Comparison of ENCODE assay signal across 12 mouse cellular contexts in the genomic region with DNA sequence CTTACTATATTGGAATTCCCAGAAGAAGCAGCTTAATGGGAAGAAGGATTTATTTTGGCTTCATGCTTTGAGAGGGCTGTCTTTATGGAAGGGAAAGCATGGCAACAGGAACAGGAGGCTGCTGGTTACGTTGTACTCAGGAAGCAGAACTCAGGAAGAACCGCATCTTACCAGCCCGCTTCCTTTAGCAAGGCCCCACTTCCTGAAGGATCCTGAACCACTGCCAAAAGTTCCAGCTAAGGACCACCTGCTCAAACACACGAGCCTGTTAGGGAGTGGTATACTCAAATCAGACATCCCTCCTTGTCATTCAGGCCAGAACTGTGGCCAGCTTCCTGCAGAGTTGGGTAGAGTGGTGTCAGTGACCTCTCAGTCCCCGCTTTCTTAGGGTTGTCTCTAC. TPM values are rescaled to one million over a fixed set of nuclear protein-coding genes. Genes with fewer than 3 reads are reported as not detected.
DNase-seq lines count a peak whose midpoint lies in the region; ATAC-seq lines count a peak whose summit lies in the region.
"Had no signal": no experiment of that assay in that cellular context is flagged by ENCODE, and none has a peak within 500 bp of the region (broad histone marks: within the 10 kb centered on the region; RNA-seq: fewer than 3 reads in every experiment).

No protein-coding gene starts in this region.

- H3K9ac ChIP-seq in heart, embryonic 15.5 days: no peak overlapping the region
- no peak overlapping the region for H3K9ac ChIP-seq in lung, embryonic 16.5 days (ENCODE audit: low read length)
- H3K9ac ChIP-seq: forebrain, postnatal 0 days; limb, embryonic 13.5 days had no signal

- H3K27ac ChIP-seq in heart, embryonic 15.5 days: peak overlapping the region; percentile 77
- peak overlapping the region; percentile 78 for H3K27ac ChIP-seq in lung, embryonic 16.5 days (ENCODE audit: low read length)
- H3K27ac ChIP-seq: limb, embryonic 13.5 days had no signal

- intact Hi-C loops in heart, postnatal 14 days (cut with DNase I): no loop called here

- no peaks in the 10 kb centered on the region for H3K27me3 ChIP-seq in heart, embryonic 15.5 days
- no peaks in the 10 kb centered on the region for H3K27me3 ChIP-seq in lung, embryonic 16.5 days (ENCODE audit: control insufficient read depth, insufficient read depth, low read depth, low read length)
- H3K27me3 ChIP-seq in megakaryocyte, embryonic 14.5 days (replicated peaks): no peaks in the 10 kb centered on the region
- H3K27me3 ChIP-seq: limb, embryonic 13.5 days had no signal

- no peak overlapping the region for H3K4me3 ChIP-seq in heart, embryonic 15.5 days
- H3K4me3 ChIP-seq in lung, embryonic 16.5 days (ENCODE audit: low read length): no peak overlapping the region
- H3K4me3 ChIP-seq in megakaryocyte, embryonic 14.5 days (replicated peaks): peak overlapping the region; percentile 21
- H3K4me3 ChIP-seq: limb, embryonic 13.5 days had no signal

- H3K4me2 ChIP-seq in heart, embryonic 15.5 days: no peak overlapping the region
- H3K4me2 ChIP-seq in lung, embryonic 16.5 days (ENCODE audit: low read depth, low read length): no peak overlapping the region
- H3K4me2 ChIP-seq: limb, embryonic 13.5 days; midbrain, embryonic 11.5 days had no signal

- peak; percentile 14 for DNase-seq in adrenal gland, postnatal 10 days
- no peak for DNase-seq in adrenal gland, adult 2 months
- no peak for DNase-seq in heart, postnatal 14 days
- DNase-seq in lung, postnatal 25 days (ENCODE audit: low spot score): no peak
- DNase-seq: forebrain, postnatal 0 days; kidney, adult 2 months had no signal

- WGBS in heart, embryonic 15.5 days: 65% methylated on average over 5 of the region's 5 CpGs
- 59% methylated on average over 5 of the region's 5 CpGs for WGBS in lung, embryonic 16.5 days

- peak; percentile 62 for ATAC-seq in heart, embryonic 15.5 days (replicated peaks; ENCODE audit: insufficient number of reproducible peaks, insufficient read depth, low FRiP score, low read depth)
- peak; percentile 77 for ATAC-seq in lung, embryonic 16.5 days (ENCODE audit: low read depth)
- ATAC-seq in CD4-positive, CD25-positive, alpha-beta regulatory T cell, adult 4 months: no peak
- ATAC-seq: forebrain, postnatal 0 days had no signal

- H3K4me1 ChIP-seq in heart, embryonic 15.5 days (replicated peaks): 0 out of 2 replicates have a peak, but pooled peaks cover 3% of the 10 kb centered on the region
- H3K4me1 ChIP-seq in lung, embryonic 16.5 days (replicated peaks; ENCODE audit: control insufficient read depth, insufficient read depth, low read length): no peaks in the 10 kb centered on the region; the same call in none of the 2 replicates
- peaks cover 78% of the 10 kb centered on the region for H3K4me1 ChIP-seq in megakaryocyte, embryonic 14.5 days
- H3K4me1 ChIP-seq: limb, embryonic 13.5 days had no signal

- no peaks in the 10 kb centered on the region for H3K9me3 ChIP-seq in heart, embryonic 15.5 days (replicated peaks)
- no peaks in the 10 kb centered on the region for H3K9me3 ChIP-seq in lung, embryonic 16.5 days (ENCODE audit: control insufficient read depth, low read length)
- no peaks in the 10 kb centered on the region for H3K9me3 ChIP-seq in megakaryocyte, embryonic 14.5 days
- H3K9me3 ChIP-seq: limb, embryonic 13.5 days had no signal

- H3K36me3 ChIP-seq in heart, embryonic 15.5 days: peaks cover 19% of the 10 kb centered on the region
- peaks cover 12% of the 10 kb centered on the region for H3K36me3 ChIP-seq in lung, embryonic 16.5 days (ENCODE audit: control insufficient read depth, insufficient read depth, low read length)
- peaks cover 96% of the 10 kb centered on the region for H3K36me3 ChIP-seq in megakaryocyte, embryonic 14.5 days (replicated peaks; ENCODE audit: low read length)

RNA-seq across cellular contexts. Expression of gene Sult1a1, which starts 7.8 kb away (rescaled TPM):
- total RNA-seq in adrenal gland, postnatal 10 days (2021): 100 to 1,000 TPM in 1 of 2 experiments, 10 to 100 TPM in 1; 53.9 to 125 TPM
- 10 to 100 TPM; 48.1 to 52.7 TPM for total RNA-seq in adrenal gland, adult 2 months (2021)
- 29.3 and 34.3 TPM in 2 replicates for polyA plus RNA-seq in adrenal gland, adult 2 months (2012; rRNA removed)
- 13.0 and 14.2 TPM in 2 replicates for polyA plus RNA-seq in heart, embryonic 15.5 days (2015; fragmentation: Nextera tagmentation; extraction: Ambion mirVana)
- 10 to 100 TPM; 38.6 to 43.2 TPM for total RNA-seq in heart, postnatal 14 days (2021)
- 12.3 and 21.1 TPM in 2 replicates for polyA plus RNA-seq in lung, embryonic 16.5 days (2015; fragmentation: Nextera tagmentation; extraction: Ambion mirVana)
- 0.87 and 3.0 TPM in 2 replicates for polyA plus RNA-seq in megakaryocyte, embryonic 14.5 days (2012; ENCODE audit: insufficient read depth, low replicate concordance)
- 1 to 10 TPM in 1 of 2 experiments, under 1 TPM in 1; 0.82 to 1.3 TPM for polyA plus RNA-seq in CD4-positive, CD25-positive, alpha-beta regulatory T cell, adult 4 months (2017; shearing (Covaris generic))

RNA-seq across cellular contexts. Expression of gene Sgf29, which starts 19.3 kb away (rescaled TPM):
- total RNA-seq in adrenal gland, postnatal 10 days (2021): 10 to 100 TPM; 31.3 to 46.9 TPM
- total RNA-seq in adrenal gland, adult 2 months (2021): 10 to 100 TPM; 39.9 to 49.7 TPM
- polyA plus RNA-seq in adrenal gland, adult 2 months (2012; rRNA removed): 64.5 and 74.4 TPM in 2 replicates
- polyA plus RNA-seq in heart, embryonic 15.5 days (2015; fragmentation: Nextera tagmentation; extraction: Ambion mirVana): 21.0 and 33.5 TPM in 2 replicates
- 10 to 100 TPM; 24.6 to 28.6 TPM for total RNA-seq in heart, postnatal 14 days (2021)
- polyA plus RNA-seq in lung, embryonic 16.5 days (2015; fragmentation: Nextera tagmentation; extraction: Ambion mirVana): 42.9 and 47.3 TPM in 2 replicates
- 31.0 and 69.1 TPM in 2 replicates for polyA plus RNA-seq in megakaryocyte, embryonic 14.5 days (2012; ENCODE audit: insufficient read depth, low replicate concordance)
- polyA plus RNA-seq in CD4-positive, CD25-positive, alpha-beta regulatory T cell, adult 4 months (2017; shearing (Covaris generic)): 100 to 1,000 TPM in 1 of 2 experiments, 10 to 100 TPM in 1; 93.1 to 113 TPM

RNA-seq across cellular contexts. Expression of gene Bola2, which starts 26.7 kb away (rescaled TPM):
- total RNA-seq in adrenal gland, postnatal 10 days (2021): 10 to 100 TPM; 67.6 to 81.0 TPM
- total RNA-seq in adrenal gland, adult 2 months (2021): 100 to 1,000 TPM; 101 to 104 TPM
- 44.1 and 48.7 TPM in 2 replicates for polyA plus RNA-seq in adrenal gland, adult 2 months (2012; rRNA removed)
- 87.6 and 98.0 TPM in 2 replicates for polyA plus RNA-seq in heart, embryonic 15.5 days (2015; fragmentation: Nextera tagmentation; extraction: Ambion mirVana)
- 10 to 100 TPM; 49.2 to 51.2 TPM for total RNA-seq in heart, postnatal 14 days (2021)
- 102 and 108 TPM in 2 replicates for polyA plus RNA-seq in lung, embryonic 16.5 days (2015; fragmentation: Nextera tagmentation; extraction: Ambion mirVana)
- polyA plus RNA-seq in megakaryocyte, embryonic 14.5 days (2012; ENCODE audit: insufficient read depth, low replicate concordance): 185 and 696 TPM in 2 replicates
- polyA plus RNA-seq in CD4-positive, CD25-positive, alpha-beta regulatory T cell, adult 4 months (2017; shearing (Covaris generic)): 100 to 1,000 TPM in 1 of 2 experiments, 10 to 100 TPM in 1; 82.6 to 175 TPM

RNA-seq across cellular contexts. Expression of gene Slx1b, which starts 27.1 kb away (rescaled TPM):
- 10 to 100 TPM in 1 of 2 experiments, 1 to 10 TPM in 1; 8.2 to 15.0 TPM for total RNA-seq in adrenal gland, postnatal 10 days (2021)
- total RNA-seq in adrenal gland, adult 2 months (2021): 10 to 100 TPM; 11.3 to 13.5 TPM
- 35.0 and 35.7 TPM in 2 replicates for polyA plus RNA-seq in adrenal gland, adult 2 months (2012; rRNA removed)
- 6.7 and 7.7 TPM in 2 replicates for polyA plus RNA-seq in heart, embryonic 15.5 days (2015; fragmentation: Nextera tagmentation; extraction: Ambion mirVana)
- 1 to 10 TPM; 5.7 to 7.7 TPM for total RNA-seq in heart, postnatal 14 days (2021)
- 11.1 and 11.9 TPM in 2 replicates for polyA plus RNA-seq in lung, embryonic 16.5 days (2015; fragmentation: Nextera tagmentation; extraction: Ambion mirVana)
- polyA plus RNA-seq in megakaryocyte, embryonic 14.5 days (2012; ENCODE audit: insufficient read depth, low replicate concordance): 7.3 and 9.7 TPM in 2 replicates
- polyA plus RNA-seq in CD4-positive, CD25-positive, alpha-beta regulatory T cell, adult 4 months (2017; shearing (Covaris generic)): 10 to 100 TPM; 10.6 to 21.4 TPM

RNA-seq across cellular contexts. Expression of gene Nupr1, which starts 37.8 kb away (rescaled TPM):
- 10 to 100 TPM; 14.9 to 19.9 TPM for total RNA-seq in adrenal gland, postnatal 10 days (2021)
- total RNA-seq in adrenal gland, adult 2 months (2021): 10 to 100 TPM; 22.9 to 26.3 TPM
- 2.8 and 4.4 TPM in 2 replicates for polyA plus RNA-seq in adrenal gland, adult 2 months (2012; rRNA removed)
- 14.2 and 19.8 TPM in 2 replicates for polyA plus RNA-seq in heart, embryonic 15.5 days (2015; fragmentation: Nextera tagmentation; extraction: Ambion mirVana)
- total RNA-seq in heart, postnatal 14 days (2021): 1 to 10 TPM; 8.7 to 9.2 TPM
- polyA plus RNA-seq in lung, embryonic 16.5 days (2015; fragmentation: Nextera tagmentation; extraction: Ambion mirVana): 34.2 and 53.9 TPM in 2 replicates
- 27.5 TPM in 1 of 2 replicates, not detected in the other for polyA plus RNA-seq in megakaryocyte, embryonic 14.5 days (2012; ENCODE audit: insufficient read depth, low replicate concordance)
- polyA plus RNA-seq in CD4-positive, CD25-positive, alpha-beta regulatory T cell, adult 4 months (2017; shearing (Covaris generic)): under 1 TPM in 1 of 2 experiments, not detected in 1; 0.42 TPM
